Mouse (Mus musculus) bone marrow, adult 2 months (tissue): ENCODE data around the gene Tfap2b. TPM values are rescaled to one million over a fixed set of nuclear protein-coding genes. Genes with fewer than 3 reads are reported as not detected.

Experiments
- H3K27ac ChIP-seq: fragments of 200-500 bp; 2 replicates; pipeline ENCODE4 v1.5.1; 2012; ENCODE audit warnings: low read depth, mild to moderate bottlenecking, control low read depth, inconsistent platforms, low read length; ENCODE audit not compliant: control insufficient read depth, poor library complexity, insufficient read depth
- H3K4me1 ChIP-seq: fragments of 200-500 bp; 2 replicates; pipeline ENCODE4 v1.6.1; 2011; ENCODE audit warnings: low read length; ENCODE audit not compliant: control insufficient read depth, insufficient read depth
- H3K4me3 ChIP-seq: fragments of 200-500 bp; replicated peaks from 2 replicates; pipeline ENCODE3; 2011; ENCODE audit warnings: mild to moderate bottlenecking, low read depth, low read length, control low read depth; ENCODE audit not compliant: control insufficient read depth
- CTCF ChIP-seq: fragments of 200-500 bp; IDR thresholded peaks from 2 replicates; pipeline ENCODE4 v1.5.1; 2011; ENCODE audit warnings: low read length, control low read depth; ENCODE audit not compliant: control insufficient read depth, insufficient read depth
- POLR2A ChIP-seq: fragments of 200-500 bp; IDR thresholded peaks from 2 replicates; pipeline ENCODE4 v1.6.1; 2011; ENCODE audit warnings: low read depth, mild to moderate bottlenecking, control low read depth, low read length, borderline replicate concordance; ENCODE audit not compliant: control insufficient read depth
- WGBS: fragments of 180-500 bp; shearing (Covaris S2); methylation state at CpG from one replicate; pipeline ENCODE4 v1.1.7; 2018; 5-methylcytosine and 5-hydroxymethylcytosine counted together
- polyA plus RNA-seq: library from polyadenylated mRNA; stranded (reverse); fragments of >200 nt; gene quantifications from 2 replicates; pipeline ENCODE4 v1.2.4, GENCODE M21; 2011; ENCODE audit warnings: low replicate concordance; ENCODE audit not compliant: missing spikeins, insufficient read depth, insufficient read length

Tfap2b gene
- polyA plus RNA-seq, 1 experiment, result not detected

GRCm38 (mm10) chr1:19221601-19222000 lies 12.9 kb downstream of the Tfap2b start:
- under 1% methylated on average over 7 of the region's 7 CpGs for WGBS
- Histone ChIP-seq H3K27ac (no peak overlapping the region), H3K4me3 (no peak overlapping the region), H3K4me1 (no peaks in the 10 kb centered on the region)
- TF ChIP-seq CTCF, result no peak
- TF ChIP-seq POLR2A, result no peak

- H3K4me3 ChIP-seq, result no peak overlapping the region
- 4% methylated on average over 8 of the region's 8 CpGs for WGBS
- H3K27ac ChIP-seq, result no peak overlapping the region
- no peak for TF ChIP-seq POLR2A
- TF ChIP-seq CTCF, result no peak
- no peaks in the 10 kb centered on the region for H3K4me1 ChIP-seq
These were observed 18.0 kb downstream of the Tfap2b start for GRCm38 (mm10) chr1:19226699-19227098.

GRCm38 (mm10) chr1:19230926-19231573 lies 22.3 kb downstream of the Tfap2b start:
- no peaks in the 10 kb centered on the region for H3K4me1 ChIP-seq
- TF ChIP-seq CTCF (no peak), POLR2A (no peak)
- H3K27ac ChIP-seq, result no peak overlapping the region
- WGBS, result 1% methylated on average over 16 of the region's 16 CpGs
- H3K4me3 ChIP-seq, result no peak overlapping the region

- WGBS, result 7% methylated on average over 16 of the region's 16 CpGs
- Histone ChIP-seq H3K4me1 (no peaks in the 10 kb centered on the region), H3K27ac (no peak overlapping the region), H3K4me3 (no peak overlapping the region)
- no peak for TF ChIP-seq POLR2A
- TF ChIP-seq CTCF, result no peak
These were observed 22.9 kb downstream of the Tfap2b start for GRCm38 (mm10) chr1:19231574-19232080.

GRCm38 (mm10) chr1:19232743-19233142 lies 24.0 kb downstream of the Tfap2b start:
- H3K4me3 ChIP-seq, result no peak overlapping the region
- no peaks in the 10 kb centered on the region for H3K4me1 ChIP-seq
- WGBS, result 0% methylated on average over 1 of the region's 1 CpGs
- H3K27ac ChIP-seq, result no peak overlapping the region
- TF ChIP-seq CTCF (no peak), POLR2A (no peak)

- no peak overlapping the region for H3K27ac ChIP-seq
- WGBS, result 5% methylated on average over 19 of the region's 19 CpGs
- no peaks in the 10 kb centered on the region for H3K4me1 ChIP-seq
- TF ChIP-seq CTCF, result no peak
- TF ChIP-seq POLR2A, result no peak
- H3K4me3 ChIP-seq, result no peak overlapping the region
These were observed 25.1 kb downstream of the Tfap2b start for GRCm38 (mm10) chr1:19233857-19234256.

- WGBS, result 3% methylated on average over 31 of the region's 31 CpGs
- no peaks in the 10 kb centered on the region for H3K4me1 ChIP-seq
- TF ChIP-seq CTCF (no peak), POLR2A (no peak)
- no peak overlapping the region for H3K4me3 ChIP-seq
- H3K27ac ChIP-seq, result no peak overlapping the region
These were observed 25.9 kb downstream of the Tfap2b start for GRCm38 (mm10) chr1:19234432-19235205.

GRCm38 (mm10) chr1:19236051-19236450 lies 27.3 kb downstream of the Tfap2b start:
- 2% methylated on average over 5 of the region's 5 CpGs for WGBS
- Histone ChIP-seq H3K4me1 (no peaks in the 10 kb centered on the region), H3K4me3 (no peak overlapping the region), H3K27ac (no peak overlapping the region)
- TF ChIP-seq CTCF, result no peak
- TF ChIP-seq POLR2A, result no peak

- no peaks in the 10 kb centered on the region for H3K4me1 ChIP-seq
- no peak overlapping the region for H3K4me3 ChIP-seq
- H3K27ac ChIP-seq, result no peak overlapping the region
- 5% methylated on average over 21 of the region's 21 CpGs for WGBS
- no peak for TF ChIP-seq POLR2A
- no peak for TF ChIP-seq CTCF
These were observed 27.9 kb downstream of the Tfap2b start for GRCm38 (mm10) chr1:19236591-19236990.
